Mouse (Mus musculus): ENCODE measurements around the gene Slc6a3. TPM values are rescaled to one million over a fixed set of nuclear protein-coding genes. Genes with fewer than 3 reads are reported as not detected.

Slc6a3 gene
- total RNA-seq, 2 experiments from 2014 or later = not detected

DNA sequence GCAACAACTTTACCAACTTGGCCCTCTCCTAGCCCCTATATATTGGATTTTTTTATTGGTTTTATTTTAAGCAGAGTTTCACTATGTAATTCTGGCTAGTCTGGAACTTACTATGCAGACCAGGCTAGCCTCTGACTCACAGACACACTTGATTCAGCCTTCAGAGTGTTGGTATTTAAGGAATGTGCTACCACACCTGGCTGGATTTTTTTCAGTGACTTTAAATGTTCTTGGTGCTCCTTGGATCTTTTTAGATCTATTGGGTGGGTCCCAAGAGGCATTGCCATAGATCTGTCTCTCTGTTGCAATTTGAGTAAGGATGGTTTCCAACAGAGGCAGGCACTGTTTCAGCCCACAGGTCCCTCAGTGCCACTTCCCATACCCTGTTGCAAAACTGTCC lies 38.5 kb downstream of the Slc6a3 start:
- DNase-seq (ENCODE audit: low spot score) = no peak
- intact Hi-C loops (cut with DNase I) = no loop called here

DNA sequence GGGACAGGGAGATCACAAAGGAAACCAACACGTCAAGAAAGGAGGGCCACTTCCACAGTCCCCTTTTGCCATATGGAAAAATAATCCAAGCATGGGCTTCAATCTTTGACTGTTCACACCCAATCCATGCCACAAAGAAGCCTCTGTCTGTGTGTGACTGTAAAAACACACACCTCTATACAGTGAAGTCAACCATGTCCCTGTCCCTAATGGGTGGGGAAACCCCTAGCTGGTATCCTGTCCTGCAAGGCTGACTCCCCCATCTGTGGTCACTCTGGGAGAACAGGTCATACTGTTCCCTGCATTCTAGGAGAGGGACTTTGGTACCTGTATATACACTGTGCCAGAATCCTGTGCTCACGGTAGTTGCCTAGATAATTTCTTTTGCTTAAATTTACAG lies 40.7 kb downstream of the Slc6a3 start:
- intact Hi-C loops (cut with DNase I) = no loop called here
- DNase-seq (ENCODE audit: low spot score) = no peak

GRCm38 (mm10) chr13:73591488-73591887 lies 54.9 kb downstream of the Slc6a3 start:
- intact Hi-C loops (cut with DNase I) = no loop called here
- DNase-seq (ENCODE audit: low spot score) = no peak

- intact Hi-C loops (cut with DNase I) = no loop called here
- no peak for DNase-seq (ENCODE audit: low spot score)
Measured at GRCm38 (mm10) chr13:73592546-73592945, 56.0 kb downstream of the Slc6a3 start.

DNA sequence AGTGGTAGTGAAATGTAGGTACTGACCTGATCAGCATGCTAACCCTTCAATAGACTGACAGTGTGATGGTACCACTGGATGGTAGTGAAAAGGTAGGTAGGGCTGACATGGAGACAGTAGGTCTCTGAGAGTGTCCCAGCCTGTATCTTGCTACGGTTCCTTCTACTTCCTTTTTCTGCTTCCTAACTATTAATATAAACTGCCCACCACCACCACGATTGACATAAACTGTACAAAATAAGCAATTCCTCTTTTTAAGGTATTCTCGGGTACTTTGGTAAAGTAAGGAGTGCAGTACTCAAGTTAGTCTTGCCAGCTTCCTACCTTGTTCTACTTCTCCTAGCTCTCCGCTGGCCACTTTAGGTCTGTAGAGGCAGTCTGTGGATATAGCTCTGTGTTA lies 59.7 kb downstream of the Slc6a3 start:
- DNase-seq (ENCODE audit: low spot score) = no peak
- intact Hi-C loops (cut with DNase I) = no loop called here

DNA sequence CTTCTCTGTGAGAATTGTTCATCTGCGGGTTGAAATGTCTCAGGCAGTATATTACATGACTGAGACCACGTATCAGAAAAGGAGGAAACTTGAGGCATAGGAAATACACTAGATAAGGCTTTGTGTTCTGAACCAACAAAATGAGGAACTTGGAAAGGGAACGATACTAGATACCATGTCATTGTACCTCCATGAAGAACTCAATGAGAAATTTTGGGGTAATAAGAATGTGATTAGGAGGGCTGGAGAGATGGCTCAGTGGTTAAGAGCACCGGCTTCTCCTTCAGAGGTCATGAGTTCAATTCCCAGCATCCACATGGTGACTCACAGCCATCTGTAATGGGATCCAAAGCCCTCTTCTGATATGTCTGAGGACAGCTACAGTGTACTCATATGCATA lies 63.7 kb downstream of the Slc6a3 start:
- intact Hi-C loops (cut with DNase I) = loop anchor here (5.0 kb wide), 1 partner anchor 88 kb away; no protein-coding TSS in a partner anchor
- DNase-seq (ENCODE audit: low spot score) = no peak

- DNase-seq (ENCODE audit: low spot score) = no peak
- intact Hi-C loops (cut with DNase I) = loop anchor here (5.0 kb wide), 1 partner anchor 91 kb away; no protein-coding TSS in a partner anchor
Measured at GRCm38 (mm10) chr13:73603046-73603445, 66.5 kb downstream of the Slc6a3 start.

DNA sequence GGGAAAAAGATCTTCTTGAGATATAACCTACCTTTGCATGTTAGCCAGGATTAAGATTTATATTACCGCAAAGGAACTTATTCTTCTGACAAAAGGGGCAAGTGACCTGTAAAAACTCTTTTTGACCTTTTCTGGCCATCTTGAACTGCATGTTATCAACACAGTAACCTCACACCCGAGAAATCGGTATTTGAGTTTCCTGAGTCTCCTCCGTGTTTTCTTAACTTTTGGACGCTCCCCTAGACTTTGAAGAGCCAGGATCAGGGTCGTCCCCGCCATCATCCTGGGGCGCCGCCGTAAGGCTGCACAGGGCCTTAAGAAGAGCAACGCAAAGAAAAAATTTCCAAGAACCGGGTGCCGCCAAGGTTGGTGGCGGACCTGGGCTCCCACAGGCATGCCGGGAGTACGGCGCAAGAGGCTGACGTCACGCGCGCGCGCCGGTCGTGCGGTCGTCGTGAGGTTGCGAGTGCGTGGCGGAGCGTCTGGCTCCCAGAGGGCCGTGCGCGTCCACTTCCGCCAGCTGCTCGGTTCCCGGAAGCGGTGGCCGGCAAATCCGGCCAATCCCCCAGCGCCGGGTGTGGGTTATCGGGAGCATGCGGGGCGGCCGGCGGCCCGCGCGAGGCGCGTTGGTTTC lies 67.1 kb downstream of the Slc6a3 start, which contains the start of gene Clptm1l:
Clptm1l (plus strand) TSS at position 485 of the 634 bp plus-strand sequence.
- peak; percentile 93 for DNase-seq (ENCODE audit: low spot score)
- intact Hi-C loops (cut with DNase I) = loop anchor here (5.0 kb wide), 1 partner anchor 91 kb away; no protein-coding TSS in a partner anchor

DNA sequence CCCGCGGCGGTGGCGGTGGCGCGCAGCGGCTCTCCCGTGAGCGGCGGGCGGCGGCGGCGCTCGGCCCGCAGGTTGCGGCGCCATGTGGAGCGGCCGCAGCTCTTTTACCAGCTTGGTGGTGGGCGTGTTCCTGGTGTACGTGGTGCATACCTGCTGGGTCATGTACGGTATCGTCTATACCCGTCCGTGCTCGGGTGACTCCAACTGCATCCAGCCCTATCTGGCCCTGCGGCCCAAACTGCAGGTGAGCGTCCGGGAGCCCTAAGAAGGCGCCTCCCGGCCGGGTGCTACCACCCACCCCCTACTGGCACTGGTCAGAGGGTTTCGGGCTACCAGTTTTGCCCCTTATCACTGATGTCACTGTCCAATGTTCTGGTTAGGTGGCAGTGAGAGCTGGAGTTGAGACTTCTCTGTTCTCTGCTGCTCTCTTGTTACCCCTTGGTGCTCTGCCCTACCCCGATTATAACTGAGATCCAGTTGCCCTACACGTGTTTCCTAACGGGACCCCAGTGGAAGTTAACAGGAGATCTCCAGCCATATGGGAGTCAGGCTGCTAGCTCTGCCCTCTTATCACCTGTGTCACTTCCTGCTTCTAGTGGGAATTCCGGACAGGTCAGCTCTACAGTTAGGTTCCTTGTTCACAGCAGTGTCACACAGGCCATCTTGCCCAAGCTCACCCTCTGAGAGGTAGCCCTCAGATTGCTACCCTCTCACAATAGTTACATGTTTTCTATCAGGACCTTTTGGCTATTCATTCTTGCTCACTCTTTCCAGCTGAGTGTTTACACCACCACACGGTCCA lies 67.8 kb downstream of the Slc6a3 start:
- DNase-seq (ENCODE audit: low spot score) = no peak
- intact Hi-C loops (cut with DNase I) = loop anchor here (5.0 kb wide), 1 partner anchor 92 kb away; no protein-coding TSS in a partner anchor

- intact Hi-C loops (cut with DNase I) = loop anchor here (5.0 kb wide), 1 partner anchor 191 kb away; no protein-coding TSS in a partner anchor
- DNase-seq (ENCODE audit: low spot score) = no peak
Measured at GRCm38 (mm10) chr13:73618406-73618805, 81.9 kb downstream of the Slc6a3 start.

DNA sequence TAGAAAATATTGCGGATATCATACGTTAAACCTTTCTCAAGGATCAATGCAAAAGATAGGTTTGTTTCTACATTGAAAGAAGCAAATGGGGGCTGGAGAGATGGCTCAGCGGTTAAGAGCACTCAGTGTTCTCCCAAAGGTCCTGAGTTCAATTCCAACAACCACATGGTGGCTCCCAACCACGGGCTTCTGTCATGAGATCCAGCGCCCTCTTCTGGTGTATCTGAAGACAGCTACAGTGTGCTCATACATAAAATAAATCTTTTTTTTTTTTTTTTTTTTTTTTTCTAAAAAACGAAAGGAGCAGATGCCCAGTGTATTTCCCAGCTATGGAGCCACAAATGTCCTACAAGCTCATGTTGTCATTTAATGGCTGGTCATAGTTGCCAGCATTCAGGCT lies 84.1 kb downstream of the Slc6a3 start:
- DNase-seq (ENCODE audit: low spot score) = no peak
- intact Hi-C loops (cut with DNase I) = no loop called here

- intact Hi-C loops (cut with DNase I) = loop anchor here (5.0 kb wide), 2 partner anchors 99 to 114 kb away; no protein-coding TSS in a partner anchor
- no peak for DNase-seq (ENCODE audit: low spot score)
Measured at GRCm38 (mm10) chr13:73626410-73626744, 89.8 kb downstream of the Slc6a3 start.

DNA sequence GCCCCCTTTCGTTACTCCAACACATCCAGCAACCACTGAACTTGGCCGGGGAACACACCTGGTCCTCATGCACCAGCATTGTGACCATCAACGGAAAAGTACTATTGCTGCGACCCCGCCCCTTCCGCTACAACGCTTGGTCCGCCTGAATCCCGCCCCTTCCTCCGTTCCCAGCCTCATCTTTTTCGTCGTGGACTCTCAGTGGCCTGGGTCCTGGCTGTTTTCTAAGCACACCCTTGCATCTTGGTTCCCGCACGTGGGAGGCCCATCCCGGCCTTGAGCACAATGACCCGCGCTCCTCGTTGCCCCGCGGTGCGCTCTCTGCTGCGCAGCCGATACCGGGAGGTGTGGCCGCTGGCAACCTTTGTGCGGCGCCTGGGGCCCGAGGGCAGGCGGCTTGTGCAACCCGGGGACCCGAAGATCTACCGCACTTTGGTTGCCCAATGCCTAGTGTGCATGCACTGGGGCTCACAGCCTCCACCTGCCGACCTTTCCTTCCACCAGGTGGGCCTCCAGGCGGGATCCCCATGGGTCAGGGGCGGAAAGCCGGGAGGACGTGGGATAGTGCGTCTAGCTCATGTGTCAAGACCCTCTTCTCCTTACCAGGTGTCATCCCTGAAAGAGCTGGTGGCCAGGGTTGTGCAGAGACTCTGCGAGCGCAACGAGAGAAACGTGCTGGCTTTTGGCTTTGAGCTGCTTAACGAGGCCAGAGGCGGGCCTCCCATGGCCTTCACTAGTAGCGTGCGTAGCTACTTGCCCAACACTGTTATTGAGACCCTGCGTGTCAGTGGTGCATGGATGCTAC lies 90.4 kb downstream of the Slc6a3 start, which contains the start of gene Tert:
Tert (plus strand) TSS at position 167 of the 805 bp plus-strand sequence.
- intact Hi-C loops (cut with DNase I) = loop anchor here (5.0 kb wide), 2 partner anchors 100 to 115 kb away; no protein-coding TSS in a partner anchor
- DNase-seq (ENCODE audit: low spot score) = no peak

Other genes starting within 250 kb of the Slc6a3 start
- gene Mrpl36, start 208.2 kb upstream of the Slc6a3 start, total RNA-seq (2021) = 10 to 100 TPM; 52.7 to 54.5 TPM
- 1,000 to 10,000 TPM; 1,182 to 1,218 TPM for gene Ndufs6, start 208.2 kb upstream of the Slc6a3 start, total RNA-seq (2021)
- 1 to 10 TPM; 7.6 to 8.4 TPM for gene Lpcat1, start 69.5 kb upstream of the Slc6a3 start, total RNA-seq (2021)
- gene Clptm1l, start 67.3 kb downstream of the Slc6a3 start, total RNA-seq (2021) = 10 to 100 TPM; 60.1 to 63.6 TPM
- gene Tert, start 90.2 kb downstream of the Slc6a3 start, total RNA-seq (2021) = under 1 TPM; 0.08 to 0.39 TPM
- not detected for gene Slc6a18, start 141.3 kb downstream of the Slc6a3 start, total RNA-seq (2021)
- gene Slc6a19, start 168.1 kb downstream of the Slc6a3 start, total RNA-seq (2021) = not detected
- gene Slc12a7, start 196.3 kb downstream of the Slc6a3 start, total RNA-seq (2021) = 100 to 1,000 TPM; 162 to 182 TPM